Comparison of ENCODE assay signal across 13 mouse cellular contexts in genomic region chr5:91849114-91849513, GRCm38 (mm10).
"Had no signal": no experiment of that assay in that cellular context is flagged by ENCODE, and none has a peak within 500 bp of the region (broad histone marks: within the 10 kb centered on the region; RNA-seq: fewer than 3 reads in every experiment).

No protein-coding gene starts in this region.

- H3K4me1 ChIP-seq: intestine, embryonic 15.5 days; kidney, embryonic 15.5 days; midbrain, embryonic 12.5 days had no signal

- H3K9ac ChIP-seq: intestine, embryonic 15.5 days; kidney, embryonic 15.5 days; limb, embryonic 12.5 days; lung, embryonic 15.5 days; midbrain, embryonic 12.5 days; stomach, embryonic 15.5 days had no signal

- H3K9me3 ChIP-seq: intestine, embryonic 15.5 days; kidney, embryonic 15.5 days; limb, embryonic 12.5 days; lung, embryonic 15.5 days; midbrain, embryonic 12.5 days; stomach, embryonic 15.5 days had no signal

- H3K4me2 ChIP-seq: intestine, embryonic 15.5 days; kidney, embryonic 15.5 days; limb, embryonic 12.5 days; lung, embryonic 15.5 days; midbrain, embryonic 12.5 days; stomach, embryonic 15.5 days had no signal

- H3K27me3 ChIP-seq: intestine, embryonic 15.5 days; kidney, embryonic 15.5 days; lung, embryonic 15.5 days; megakaryocyte, embryonic 14.5 days; midbrain, embryonic 12.5 days; stomach, embryonic 15.5 days had no signal

- ATAC-seq: intestine, embryonic 15.5 days had no signal

- DNase-seq: kidney, adult 2 months; kidney, postnatal 14 days; lung, postnatal 14 days; right cerebral cortex, postnatal 14 days; thymus, postnatal 36 days had no signal

- H3K36me3 ChIP-seq: intestine, embryonic 15.5 days; kidney, embryonic 15.5 days; limb, embryonic 12.5 days; lung, embryonic 15.5 days; midbrain, embryonic 12.5 days; stomach, embryonic 15.5 days had no signal

- H3K27ac ChIP-seq: intestine, embryonic 15.5 days; kidney, embryonic 15.5 days; limb, embryonic 12.5 days; lung, embryonic 15.5 days; macrophage; midbrain, embryonic 12.5 days; stomach, embryonic 15.5 days had no signal

- H3K4me3 ChIP-seq: intestine, embryonic 15.5 days; kidney, embryonic 15.5 days; limb, embryonic 12.5 days; lung, embryonic 15.5 days; megakaryocyte, embryonic 14.5 days; midbrain, embryonic 12.5 days; stomach, embryonic 15.5 days had no signal
